In genomic region chr6:31412487-31412886, GRCm38 (mm10) we compare ENCODE assay signal across 10 mouse cellular contexts. TPM values are rescaled to one million over a fixed set of nuclear protein-coding genes. Genes with fewer than 3 reads are reported as not detected.
DNase-seq lines count a peak whose midpoint lies in the region; ATAC-seq and TF ChIP-seq lines count a peak whose summit lies in the region.
"Had no signal": no experiment of that assay in that cellular context is flagged by ENCODE, and none has a peak within 500 bp of the region (broad histone marks: within the 10 kb centered on the region; RNA-seq: fewer than 3 reads in every experiment).

No protein-coding gene starts in this region.

- no peaks in the 10 kb centered on the region for H3K36me3 ChIP-seq in hindbrain, postnatal 0 days (ENCODE audit: insufficient read depth, low read length)
- H3K36me3 ChIP-seq: heart, embryonic 15.5 days had no signal

- H3K4me3 ChIP-seq in layer of hippocampus, adult 2 months: no peak overlapping the region
- no peak overlapping the region for H3K4me3 ChIP-seq in hindbrain, postnatal 0 days (ENCODE audit: low read length)
- H3K4me3 ChIP-seq: heart, embryonic 15.5 days; myocyte had no signal

- peak overlapping the region; percentile 19; the same call in 1 of the 2 replicates for H3K27ac ChIP-seq in layer of hippocampus, adult 2 months
- H3K27ac ChIP-seq in hindbrain, postnatal 0 days: no peak overlapping the region
- H3K27ac ChIP-seq: heart, embryonic 15.5 days had no signal

- peak; percentile 66 for TF ChIP-seq CTCF in layer of hippocampus, adult 2 months (conservative IDR thresholded peaks at IDR 0.05)
- TF ChIP-seq CTCF in hindbrain, postnatal 0 days (IDR thresholded peaks at IDR 0.05; ENCODE audit: low read depth): peak; percentile 63

- H3K9me3 ChIP-seq in hindbrain, postnatal 0 days (ENCODE audit: low read length): no peaks in the 10 kb centered on the region
- H3K9me3 ChIP-seq: heart, embryonic 15.5 days had no signal

- intact Hi-C loops in left cerebral cortex, postnatal 36 days (cut with DNase I): no loop called here

- H3K9ac ChIP-seq in hindbrain, postnatal 0 days (replicated peaks; ENCODE audit: low read length): no peak overlapping the region
- H3K9ac ChIP-seq: heart, embryonic 15.5 days had no signal

- no peaks in the 10 kb centered on the region for H3K27me3 ChIP-seq in hindbrain, postnatal 0 days (ENCODE audit: insufficient read depth, low read length)
- H3K27me3 ChIP-seq: heart, embryonic 15.5 days had no signal

- H3K4me1 ChIP-seq in hindbrain, postnatal 0 days (ENCODE audit: insufficient read depth, low read length): 0 out of 2 replicates have a peak, but pooled peaks cover 4% of the 10 kb centered on the region

- peak; percentile 68 for ATAC-seq in hindbrain, postnatal 0 days
- peak; percentile 82 for ATAC-seq in megakaryocyte-erythroid progenitor cell, adult 5-6 weeks (replicated peaks; ENCODE audit: low FRiP score, low TSS enrichment, poor library complexity, severe bottlenecking)

- DNase-seq in layer of hippocampus, adult 2 months (ENCODE audit: low spot score in 2 of 2): no peak
- no peak for DNase-seq in layer of hippocampus, postnatal 25 days (ENCODE audit: extremely low spot score in 1 of 2, low spot score in 1 of 2)
- peak; percentile 76 for DNase-seq in NIH3T3 (ENCODE audit: low read depth)
- DNase-seq in hindbrain, postnatal 0 days (ENCODE audit: low spot score): peak; percentile 55
- DNase-seq in gastrocnemius, adult 8-10 months (ENCODE audit: low spot score in 2 of 2): no peak
- no peak for DNase-seq in left cerebral cortex, postnatal 36 days (ENCODE audit: low spot score in 2 of 2)
- no peak for DNase-seq in heart, postnatal 4 days

- H3K4me2 ChIP-seq in hindbrain, postnatal 0 days (ENCODE audit: low read depth, low read length): no peak overlapping the region
- H3K4me2 ChIP-seq: heart, embryonic 15.5 days had no signal

RNA-seq across cellular contexts. Expression of gene Mkln1, which starts 14.0 kb away (rescaled TPM):
- total RNA-seq in layer of hippocampus, adult 2 months (2021): 100 to 1,000 TPM; 159 to 164 TPM
- total RNA-seq in layer of hippocampus, postnatal 25 days (2021): 100 to 1,000 TPM; 141 to 142 TPM
- 48.7 and 53.4 TPM in 2 replicates for total RNA-seq in hindbrain, postnatal 0 days (2014; rRNA removed)
- polyA plus RNA-seq in hindbrain, postnatal 0 days (2015; fragmentation: Nextera tagmentation; extraction: Ambion mirVana): 88.3 and 89.6 TPM in 2 replicates
- total RNA-seq in megakaryocyte-erythroid progenitor cell, adult 5-6 weeks (2014; fragmentation: Nextera tagmentation): 130 and 141 TPM in 2 replicates
- total RNA-seq in megakaryocyte-erythroid progenitor cell, adult 5-6 weeks (2017): 186 and 215 TPM in 2 replicates
- 100 to 1,000 TPM; 145 to 178 (median 153) TPM for total RNA-seq in gastrocnemius, adult 8-10 months (2022)
- total RNA-seq in left cerebral cortex, postnatal 36 days (2021): 100 to 1,000 TPM; 138 to 151 TPM
- 100 to 1,000 TPM; 201 to 216 TPM for total RNA-seq in heart, postnatal 4 days (2021)

Comparison
In these comparisons a context has a peak if more than half of its experiments do, and no peak if none do; other contexts are left out.
1. DNase-seq: peak in NIH3T3 (single experiment) and hindbrain, postnatal 0 days (single experiment); none in layer of hippocampus, adult 2 months (0 of 2), layer of hippocampus, postnatal 25 days (0 of 2), gastrocnemius, adult 8-10 months (0 of 2), left cerebral cortex, postnatal 36 days (0 of 2) and heart, postnatal 4 days (single experiment).